Mouse (Mus musculus) heart, adult 9 months (tissue): ENCODE results near the gene Slc35a1.
"Not testable (repeated sequence)": the region's sequence is repeated elsewhere in the genome, so short reads cannot be mapped to it uniquely, and the experiment has no call there.

Experiments used
- DNase-seq, 2 experiments: peaks; one replicate each; pipeline ENCODE4 v3.0.0; 2022; ENCODE audit warnings: low spot score in 2 of 2

The Slc35a1 gene

GRCm38 (mm10) chr4:34686874-34687567, at the start of gene Slc35a1:
Slc35a1 (minus strand) TSS chr4:34687438.
- DNase-seq, result peak; percentile 93 to 95

- no peak for DNase-seq
Measured at GRCm38 (mm10) chr4:34734461-34734860, 47.2 kb upstream of the Slc35a1 start.

GRCm38 (mm10) chr4:34733415-34733814, 46.2 kb upstream of the Slc35a1 start:
- not testable (repeated sequence) for DNase-seq

- DNase-seq, result peak; percentile 31 to 32
Measured at GRCm38 (mm10) chr4:34729851-34730341, 42.7 kb upstream of the Slc35a1 start, which contains the start of gene Cfap206. Cfap206 (minus strand) TSS chr4:34730206.

GRCm38 (mm10) chr4:34725710-34726109, 38.5 kb upstream of the Slc35a1 start:
- not testable (repeated sequence) for DNase-seq

GRCm38 (mm10) chr4:34724306-34724705, 37.1 kb upstream of the Slc35a1 start:
- DNase-seq, result no peak

GRCm38 (mm10) chr4:34723186-34723585, 35.9 kb upstream of the Slc35a1 start:
- DNase-seq, result no peak

- DNase-seq, result no peak
Measured at GRCm38 (mm10) chr4:34720127-34720895, 33.1 kb upstream of the Slc35a1 start.

GRCm38 (mm10) chr4:34719421-34719820, 32.2 kb upstream of the Slc35a1 start:
- DNase-seq, result no peak

GRCm38 (mm10) chr4:34715062-34715461, 27.8 kb upstream of the Slc35a1 start:
- DNase-seq, result no peak

GRCm38 (mm10) chr4:34708127-34708526, 20.9 kb upstream of the Slc35a1 start:
- DNase-seq, result no peak

GRCm38 (mm10) chr4:34707248-34707647, 20.0 kb upstream of the Slc35a1 start:
- no peak for DNase-seq

GRCm38 (mm10) chr4:34703029-34703428, 15.8 kb upstream of the Slc35a1 start:
- no peak for DNase-seq

- no peak for DNase-seq
Measured at GRCm38 (mm10) chr4:34702231-34702630, 15.0 kb upstream of the Slc35a1 start.

- DNase-seq, result peak; percentile 8 to 18
Measured at GRCm38 (mm10) chr4:34701528-34701927, 14.3 kb upstream of the Slc35a1 start.

GRCm38 (mm10) chr4:34688021-34688420, 783 bp upstream of the Slc35a1 start:
- no peak for DNase-seq

- DNase-seq, result no peak
Measured at GRCm38 (mm10) chr4:34680530-34680929, 6.7 kb downstream of the Slc35a1 start.

- DNase-seq, result no peak
Measured at GRCm38 (mm10) chr4:34673721-34674120, 13.5 kb downstream of the Slc35a1 start.

- no peak for DNase-seq
Measured at GRCm38 (mm10) chr4:34667923-34668322, 19.3 kb downstream of the Slc35a1 start.

GRCm38 (mm10) chr4:34661927-34662326, 25.3 kb downstream of the Slc35a1 start:
- DNase-seq, result no peak

GRCm38 (mm10) chr4:34661514-34661913, 25.7 kb downstream of the Slc35a1 start:
- DNase-seq, result no peak

- DNase-seq, result no peak
Measured at GRCm38 (mm10) chr4:34659012-34659411, 28.2 kb downstream of the Slc35a1 start.

- DNase-seq, result no peak
Measured at GRCm38 (mm10) chr4:34656101-34656500, 31.1 kb downstream of the Slc35a1 start.
